ENCODE assay signal across 16 mouse cellular contexts in the genomic region with DNA sequence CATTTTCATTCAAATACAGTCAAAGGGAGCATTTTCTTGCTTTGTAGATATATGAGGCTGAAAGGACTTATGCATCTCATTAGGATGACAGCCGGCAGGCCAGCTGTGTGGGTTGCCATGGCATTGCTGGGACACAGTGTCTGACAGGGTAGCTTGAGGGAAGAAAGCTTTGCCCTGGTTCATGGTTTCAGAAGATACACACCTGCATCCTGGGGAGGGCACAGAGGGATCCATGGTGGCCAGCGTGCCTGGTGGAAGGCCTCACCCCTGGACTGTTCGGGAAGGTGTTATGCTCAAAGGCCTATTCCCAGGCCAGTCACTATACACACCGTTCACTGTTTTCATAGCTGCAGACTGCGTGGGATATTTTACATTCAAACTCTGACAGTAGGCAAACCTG. TPM values are rescaled to one million over a fixed set of nuclear protein-coding genes. Genes with fewer than 3 reads are reported as not detected.
DNase-seq lines count a peak whose midpoint lies in the region; ATAC-seq lines count a peak whose summit lies in the region.
"Had no signal": no experiment of that assay in that cellular context is flagged by ENCODE, and none has a peak within 500 bp of the region (broad histone marks: within the 10 kb centered on the region; RNA-seq: fewer than 3 reads in every experiment).

No protein-coding gene starts in this region.

- H3K4me1 ChIP-seq in neural tube, embryonic 12.5 days = no peaks in the 10 kb centered on the region
- no peaks in the 10 kb centered on the region for H3K4me1 ChIP-seq in hindbrain, embryonic 12.5 days
- no peaks in the 10 kb centered on the region for H3K4me1 ChIP-seq in midbrain, embryonic 11.5 days (ENCODE audit: control insufficient read depth, insufficient read depth, low read length)
- H3K4me1 ChIP-seq: embryonic facial prominence, embryonic 15.5 days; intestine, embryonic 15.5 days; liver, embryonic 15.5 days had no signal

- no peaks in the 10 kb centered on the region for H3K9me3 ChIP-seq in neural tube, embryonic 12.5 days
- H3K9me3 ChIP-seq in hindbrain, embryonic 12.5 days (replicated peaks) = no peaks in the 10 kb centered on the region
- no peaks in the 10 kb centered on the region for H3K9me3 ChIP-seq in midbrain, embryonic 11.5 days (ENCODE audit: control insufficient read depth, low read length)
- H3K9me3 ChIP-seq: embryonic facial prominence, embryonic 15.5 days; G1E; intestine, embryonic 15.5 days; liver, embryonic 15.5 days had no signal

- H3K9ac ChIP-seq in neural tube, embryonic 12.5 days = no peak overlapping the region
- no peak overlapping the region for H3K9ac ChIP-seq in hindbrain, embryonic 12.5 days
- H3K9ac ChIP-seq in midbrain, embryonic 11.5 days (ENCODE audit: low read length) = no peak overlapping the region
- H3K9ac ChIP-seq: embryonic facial prominence, embryonic 15.5 days; intestine, embryonic 15.5 days; liver, embryonic 15.5 days had no signal

- no peak overlapping the region for H3K27ac ChIP-seq in neural tube, embryonic 12.5 days
- H3K27ac ChIP-seq in hindbrain, embryonic 12.5 days = no peak overlapping the region
- H3K27ac ChIP-seq in midbrain, embryonic 11.5 days (ENCODE audit: low read depth, low read length) = no peak overlapping the region
- H3K27ac ChIP-seq: embryonic facial prominence, embryonic 15.5 days; intestine, embryonic 15.5 days; kidney, postnatal 0 days; liver, embryonic 15.5 days had no signal

- DNase-seq in neural tube, embryonic 10.5 days (ENCODE audit: extremely low spot score, low spot score) = no peak
- DNase-seq in midbrain, embryonic 11.5 days (ENCODE audit: low spot score, missing footprints) = peak; percentile 84
- DNase-seq in ovary, postnatal 10 days (ENCODE audit: low spot score) = no peak
- no peak for DNase-seq in adrenal gland, adult 8-10 months
- DNase-seq: adrenal gland, postnatal 25 days; cerebellum, postnatal 14 days; left cerebral cortex, postnatal 4 days; lung, postnatal 14 days had no signal

- H3K4me3 ChIP-seq in neural tube, embryonic 12.5 days = no peak overlapping the region
- H3K4me3 ChIP-seq in hindbrain, embryonic 12.5 days = no peak overlapping the region
- H3K4me3 ChIP-seq in midbrain, embryonic 11.5 days (ENCODE audit: low read depth, low read length) = no peak overlapping the region
- H3K4me3 ChIP-seq: embryonic facial prominence, embryonic 15.5 days; intestine, embryonic 15.5 days; liver, embryonic 15.5 days had no signal

- peak; percentile 77 for ATAC-seq in neural tube, embryonic 12.5 days (ENCODE audit: low FRiP score, low read depth)
- peak; percentile 81 for ATAC-seq in hindbrain, embryonic 12.5 days (ENCODE audit: low FRiP score)
- ATAC-seq in midbrain, embryonic 11.5 days (ENCODE audit: low FRiP score) = peak; percentile 69
- ATAC-seq in CD4-positive, CD25-positive, alpha-beta regulatory T cell, adult 4 months = no peak
- ATAC-seq: intestine, embryonic 15.5 days had no signal

- no peaks in the 10 kb centered on the region for H3K36me3 ChIP-seq in neural tube, embryonic 12.5 days
- no peaks in the 10 kb centered on the region for H3K36me3 ChIP-seq in hindbrain, embryonic 12.5 days
- no peaks in the 10 kb centered on the region for H3K36me3 ChIP-seq in midbrain, embryonic 11.5 days (ENCODE audit: control insufficient read depth, insufficient read depth, low read length)
- H3K36me3 ChIP-seq: embryonic facial prominence, embryonic 15.5 days; G1E; intestine, embryonic 15.5 days; liver, embryonic 15.5 days had no signal

- no peaks in the 10 kb centered on the region for H3K27me3 ChIP-seq in neural tube, embryonic 12.5 days (replicated peaks)
- no peaks in the 10 kb centered on the region for H3K27me3 ChIP-seq in hindbrain, embryonic 12.5 days
- H3K27me3 ChIP-seq in midbrain, embryonic 11.5 days (ENCODE audit: control insufficient read depth, insufficient read depth, low read length) = no peaks in the 10 kb centered on the region
- H3K27me3 ChIP-seq: embryonic facial prominence, embryonic 15.5 days; intestine, embryonic 15.5 days; liver, embryonic 15.5 days had no signal

- no peak overlapping the region for H3K4me2 ChIP-seq in neural tube, embryonic 12.5 days (replicated peaks)
- no peak overlapping the region for H3K4me2 ChIP-seq in hindbrain, embryonic 12.5 days (replicated peaks)
- no peak overlapping the region for H3K4me2 ChIP-seq in midbrain, embryonic 11.5 days
- H3K4me2 ChIP-seq: embryonic facial prominence, embryonic 15.5 days; intestine, embryonic 15.5 days; liver, embryonic 15.5 days had no signal

- WGBS in neural tube, embryonic 12.5 days = 77% methylated on average over 5 of the region's 5 CpGs
- WGBS in hindbrain, embryonic 12.5 days = 75% methylated on average over 5 of the region's 5 CpGs
- 81% methylated on average over 5 of the region's 5 CpGs for WGBS in midbrain, embryonic 11.5 days

RNA-seq across cellular contexts. Expression of gene Esr1, which starts 29.5 kb away (rescaled TPM):
- 0.09 and 0.30 TPM in 2 replicates for polyA plus RNA-seq in neural tube, embryonic 12.5 days (2016; fragmentation: Nextera tagmentation; extraction: Ambion mirVana)
- 0.04 and 0.10 TPM in 2 replicates for polyA plus RNA-seq in hindbrain, embryonic 12.5 days (2016; fragmentation: Nextera tagmentation; extraction: Ambion mirVana)
- polyA plus RNA-seq in midbrain, embryonic 11.5 days (2014; fragmentation: Nextera tagmentation; extraction: Ambion mirVana) = 0.03 and 0.12 TPM in 2 replicates
- polyA plus RNA-seq in CD4-positive, CD25-positive, alpha-beta regulatory T cell, adult 4 months (2017; shearing (Covaris generic)) = 1 to 10 TPM; 1.2 to 1.9 TPM
- total RNA-seq in adrenal gland, adult 8-10 months (2022) = 10 to 100 TPM; 27.6 to 36.1 (median 30.4) TPM
- polyA plus RNA-seq: G1E had no signal
